Mouse (Mus musculus) hindbrain, embryonic 15.5 days (tissue): ENCODE results near the gene Trim46. TPM values are rescaled to one million over a fixed set of nuclear protein-coding genes. Genes with fewer than 3 reads are reported as not detected.

Experiments used
- microRNA counts: library from miRNA; unstranded; fragments of <30 nt; microRNA quantifications from one replicate; lab custom pipeline; 2016
- microRNA-seq: library from miRNA; unstranded; fragments of <30 nt; microRNA quantifications from one replicate; pipeline ENCODE4, GENCODE M21; 2016
- polyA plus RNA-seq: library from polyadenylated mRNA; unstranded; fragments of >200 nt; fragmentation: Nextera tagmentation; extraction: Ambion mirVana; gene quantifications from 2 replicates; pipeline ENCODE4 v1.2.1, GENCODE M21; 2015

Trim46 gene
- polyA plus RNA-seq, 1 experiment from 2014 or later = 81.6 TPM

MicroRNA genes within 50 kb of the gene (microRNA counts, 519-probe panel; counts per million panel counts)
- 2,719 counts per million, percentile 51 among the panel's probes with 10 or more counts for microRNA mmu-miR-92b (lab: Ali Mortazavi, UCI)

Small RNA genes within 50 kb of the gene (microRNA-seq; reads per million reads assigned to microRNA genes)
- gene Mir92b = 3,555 reads per million, percentile 89 among the genes with 10 or more reads in this experiment

Other genes starting within 250 kb of the Trim46 start
- 111 and 120 TPM in 2 replicates for gene Rusc1, start 153.0 kb downstream of the Trim46 start, polyA plus RNA-seq
- gene Gm43738, start 145.2 kb downstream of the Trim46 start, polyA plus RNA-seq = not detected in 2 replicates
- gene Fdps, start 144.3 kb downstream of the Trim46 start, polyA plus RNA-seq = 465 and 483 TPM in 2 replicates
- gene Pklr, start 110.2 kb downstream of the Trim46 start, polyA plus RNA-seq = 0.09 TPM in 2 replicates
- 51.9 and 59.2 TPM in 2 replicates for gene Hcn3, start 86.1 kb downstream of the Trim46 start, polyA plus RNA-seq
- 20.0 and 22.6 TPM in 2 replicates for gene Clk2, start 81.5 kb downstream of the Trim46 start, polyA plus RNA-seq
- gene Scamp3, start 68.8 kb downstream of the Trim46 start, polyA plus RNA-seq = 148 and 158 TPM in 2 replicates
- 35.5 and 39.2 TPM in 2 replicates for gene Fam189b, start 63.2 kb downstream of the Trim46 start, polyA plus RNA-seq
- 46.6 and 48.0 TPM in 2 replicates for gene Gba, start 43.4 kb downstream of the Trim46 start, polyA plus RNA-seq
- gene Thbs3, start 31.1 kb downstream of the Trim46 start, polyA plus RNA-seq = 51.5 and 51.6 TPM in 2 replicates
- 149 and 152 TPM in 2 replicates for gene Mtx1, start 19.2 kb downstream of the Trim46 start, polyA plus RNA-seq
- 1.2 and 1.6 TPM in 2 replicates for gene Muc1, start 17.3 kb downstream of the Trim46 start, polyA plus RNA-seq
- gene Krtcap2, start 343 bp downstream of the Trim46 start, polyA plus RNA-seq = 196 and 211 TPM in 2 replicates
- 80.0 and 88.4 TPM in 2 replicates for gene Dpm3, start 13.0 kb upstream of the Trim46 start, polyA plus RNA-seq
- 36.2 and 38.5 TPM in 2 replicates for gene Slc50a1, start 24.3 kb upstream of the Trim46 start, polyA plus RNA-seq
- 8.9 and 9.1 TPM in 2 replicates for gene Efna1, start 34.8 kb upstream of the Trim46 start, polyA plus RNA-seq
- gene Efna3, start 76.7 kb upstream of the Trim46 start, polyA plus RNA-seq = 62.4 and 72.3 TPM in 2 replicates
- 6.0 and 7.4 TPM in 2 replicates for gene Efna4, start 91.7 kb upstream of the Trim46 start, polyA plus RNA-seq
- 71.0 and 77.1 TPM in 2 replicates for gene Adam15, start 103.7 kb upstream of the Trim46 start, polyA plus RNA-seq
- 0.09 and 0.34 TPM in 2 replicates for gene Dcst2, start 115.7 kb upstream of the Trim46 start, polyA plus RNA-seq
- gene Dcst1, start 118.9 kb upstream of the Trim46 start, polyA plus RNA-seq = 0.89 and 1.1 TPM in 2 replicates
- gene Zbtb7b, start 148.5 kb upstream of the Trim46 start, polyA plus RNA-seq = 0.82 and 0.83 TPM in 2 replicates
- 0.89 TPM in 1 of 2 replicates, not detected in the other for gene Lenep, start 156.5 kb upstream of the Trim46 start, polyA plus RNA-seq
- gene Flad1, start 165.6 kb upstream of the Trim46 start, polyA plus RNA-seq = 33.3 and 34.9 TPM in 2 replicates
- 95.9 and 110 TPM in 2 replicates for gene Cks1b, start 172.1 kb upstream of the Trim46 start, polyA plus RNA-seq
- gene Shc1, start 172.1 kb upstream of the Trim46 start, polyA plus RNA-seq = 20.0 and 21.8 TPM in 2 replicates
- 43.1 and 45.8 TPM in 2 replicates for gene Pygo2, start 183.9 kb upstream of the Trim46 start, polyA plus RNA-seq
- gene Pbxip1, start 190.4 kb upstream of the Trim46 start, polyA plus RNA-seq = 18.1 and 20.4 TPM in 2 replicates
- gene Pmvk, start 208.2 kb upstream of the Trim46 start, polyA plus RNA-seq = 127 and 130 TPM in 2 replicates